Mouse (Mus musculus): Measurements from ENCODE around the gene Slc25a22. TPM values are rescaled to one million over a fixed set of nuclear protein-coding genes. Genes with fewer than 3 reads are reported as not detected.
A peak's percentile ranks its signal among the peaks of the same experiment; 100 is the strongest.

The Slc25a22 gene
- total RNA-seq, 2 experiments from 2014 or later, result 253 to 262 TPM

- peak; percentile 92 for TF ChIP-seq CTCF (IDR thresholded peaks at IDR 0.05)
- Histone ChIP-seq H3K4me3 (0 out of 2 replicates have a peak overlapping the region, but pooled peaks have one; percentile 13), H3K27ac (no peak overlapping the region)
- peak; percentile 66 to 67 for DNase-seq (ENCODE audit: extremely low spot score in 1 of 2, low spot score in 2 of 2)
- intact Hi-C loops (cut with DNase I), result loop anchor here (1.0 to 2.0 kb wide), 2 partner anchors 44 to 186 kb away; no protein-coding TSS in a partner anchor
Observed at GRCm38 (mm10) chr7:141480842-141481497, 43.3 kb upstream of the Slc25a22 start.

GRCm38 (mm10) chr7:141478270-141478748 lies 40.6 kb upstream of the Slc25a22 start:
- TF ChIP-seq CTCF (IDR thresholded peaks at IDR 0.05), result no peak
- DNase-seq (ENCODE audit: extremely low spot score in 1 of 2, low spot score in 2 of 2), result no peak
- intact Hi-C loops (cut with DNase I), result no loop called here

GRCm38 (mm10) chr7:141477578-141478269 lies 40.0 kb upstream of the Slc25a22 start:
- Histone ChIP-seq H3K4me3 (no peak overlapping the region), H3K27ac (peak overlapping the region; percentile 40; the same call in 1 of the 2 replicates)
- intact Hi-C loops (cut with DNase I), result no loop called here
- TF ChIP-seq CTCF (IDR thresholded peaks at IDR 0.05), result no peak
- no peak for DNase-seq (ENCODE audit: extremely low spot score in 1 of 2, low spot score in 2 of 2)

More at GRCm38 (mm10) chr7:141478270-141478748, 40.6 kb upstream of the Slc25a22 start:
- H3K27ac ChIP-seq, result peak overlapping the region; percentile 15; the same call in 1 of the 2 replicates
- no peak overlapping the region for H3K4me3 ChIP-seq

DNA sequence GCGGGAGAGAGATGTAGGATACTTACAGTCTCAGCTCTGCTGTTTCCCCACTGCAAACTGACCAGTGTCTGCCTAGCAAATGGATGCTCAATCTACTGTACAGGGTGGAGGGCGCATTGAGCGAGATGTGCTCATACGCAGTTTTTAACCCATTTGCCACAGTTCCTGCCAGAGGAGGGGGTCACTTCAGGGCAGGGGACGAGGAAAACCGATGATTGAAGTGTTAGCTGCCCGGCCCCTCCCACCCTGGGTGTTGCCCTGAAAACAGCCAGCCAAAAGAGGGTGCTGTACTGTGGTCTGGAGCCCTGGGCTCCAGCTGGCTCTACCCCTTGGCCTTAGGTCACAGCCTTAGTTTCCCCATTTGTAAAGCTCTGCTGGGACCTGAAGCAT lies 39.3 kb upstream of the Slc25a22 start:
- intact Hi-C loops (cut with DNase I), result no loop called here
- no peak for DNase-seq (ENCODE audit: extremely low spot score in 1 of 2, low spot score in 2 of 2)
- Histone ChIP-seq H3K4me3 (0 out of 2 replicates have a peak overlapping the region, but pooled peaks have one; percentile 9), H3K27ac (peak overlapping the region; percentile 55)
- no peak for TF ChIP-seq CTCF (IDR thresholded peaks at IDR 0.05)

GRCm38 (mm10) chr7:141476226-141476980 lies 38.7 kb upstream of the Slc25a22 start:
- intact Hi-C loops (cut with DNase I), result no loop called here
- peak; percentile 9 for TF ChIP-seq CTCF (IDR thresholded peaks at IDR 0.05)
- H3K27ac ChIP-seq, result peak overlapping the region; percentile 94
- H3K4me3 ChIP-seq, result peak overlapping the region; percentile 72
- DNase-seq (ENCODE audit: extremely low spot score in 1 of 2, low spot score in 2 of 2), result peak; percentile 42 to 51

GRCm38 (mm10) chr7:141475805-141476158 lies 38.1 kb upstream of the Slc25a22 start:
- intact Hi-C loops (cut with DNase I), result no loop called here
- peak overlapping the region; percentile 94 for H3K27ac ChIP-seq
- DNase-seq (ENCODE audit: extremely low spot score in 1 of 2, low spot score in 2 of 2), result no peak
- peak overlapping the region; percentile 72 for H3K4me3 ChIP-seq
- no peak for TF ChIP-seq CTCF (IDR thresholded peaks at IDR 0.05)

GRCm38 (mm10) chr7:141475011-141475804 lies 37.5 kb upstream of the Slc25a22 start, which contains the start of the genes Polr2l and Tspan4:
Gene Polr2l (minus strand): TSS chr7:141475132.
Gene Tspan4 (plus strand): TSS chr7:141475240.
- Histone ChIP-seq H3K4me3 (peak within 1 kb of the TSS; percentile 72), H3K27ac (peak within 1 kb of the TSS; percentile 94)
- intact Hi-C loops (cut with DNase I), result no loop called here
- peak; percentile 80 to 84 for DNase-seq (ENCODE audit: extremely low spot score in 1 of 2, low spot score in 2 of 2)
- TF ChIP-seq CTCF (IDR thresholded peaks at IDR 0.05), result no peak; the same call in 1 of the 2 replicates

- peak overlapping the region; percentile 94; the same call in 1 of the 2 replicates for H3K27ac ChIP-seq
- intact Hi-C loops (cut with DNase I), result no loop called here
- TF ChIP-seq CTCF (IDR thresholded peaks at IDR 0.05), result no peak
- DNase-seq (ENCODE audit: extremely low spot score in 1 of 2, low spot score in 2 of 2), result no peak
- H3K4me3 ChIP-seq, result peak overlapping the region; percentile 72
Observed at GRCm38 (mm10) chr7:141474160-141474559, 36.5 kb upstream of the Slc25a22 start.

GRCm38 (mm10) chr7:141472763-141473162 lies 35.1 kb upstream of the Slc25a22 start:
- intact Hi-C loops (cut with DNase I), result no loop called here
- TF ChIP-seq CTCF (IDR thresholded peaks at IDR 0.05), result no peak
- no peak for DNase-seq (ENCODE audit: extremely low spot score in 1 of 2, low spot score in 2 of 2)
- no peak overlapping the region for H3K4me3 ChIP-seq
- no peak overlapping the region for H3K27ac ChIP-seq

- TF ChIP-seq CTCF (IDR thresholded peaks at IDR 0.05), result no peak
- no peak for DNase-seq (ENCODE audit: extremely low spot score in 1 of 2, low spot score in 2 of 2)
- intact Hi-C loops (cut with DNase I), result no loop called here
- no peak overlapping the region for H3K4me3 ChIP-seq
- H3K27ac ChIP-seq, result no peak overlapping the region
Observed at GRCm38 (mm10) chr7:141472226-141472625, 34.5 kb upstream of the Slc25a22 start.

DNA sequence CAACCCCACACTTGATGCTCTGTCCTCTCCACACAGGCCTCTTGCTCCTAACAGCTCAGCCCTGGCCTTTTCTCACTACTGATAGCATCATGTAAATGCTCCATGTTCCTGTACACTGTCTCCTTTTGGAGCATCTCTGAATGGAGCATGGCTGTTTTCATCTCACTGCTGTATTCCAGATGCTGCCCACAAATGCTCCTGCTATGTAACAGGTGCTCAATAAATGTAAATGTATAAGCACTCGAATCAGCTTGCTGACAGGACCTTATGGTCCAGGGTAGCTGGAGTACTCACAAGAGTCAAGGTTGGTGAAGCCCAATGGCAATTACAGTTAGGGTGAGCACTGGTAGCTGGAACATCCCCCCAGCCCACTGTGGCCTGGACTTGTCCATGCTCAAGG lies 33.5 kb upstream of the Slc25a22 start:
- no peak for TF ChIP-seq CTCF (IDR thresholded peaks at IDR 0.05)
- H3K27ac ChIP-seq, result no peak overlapping the region
- no peak overlapping the region for H3K4me3 ChIP-seq
- no peak for DNase-seq (ENCODE audit: extremely low spot score in 1 of 2, low spot score in 2 of 2)
- intact Hi-C loops (cut with DNase I), result no loop called here

Measured in left cerebral cortex, adult 2 months (tissue).